7 mouse cellular contexts compared by ENCODE assay signal in the genomic region with DNA sequence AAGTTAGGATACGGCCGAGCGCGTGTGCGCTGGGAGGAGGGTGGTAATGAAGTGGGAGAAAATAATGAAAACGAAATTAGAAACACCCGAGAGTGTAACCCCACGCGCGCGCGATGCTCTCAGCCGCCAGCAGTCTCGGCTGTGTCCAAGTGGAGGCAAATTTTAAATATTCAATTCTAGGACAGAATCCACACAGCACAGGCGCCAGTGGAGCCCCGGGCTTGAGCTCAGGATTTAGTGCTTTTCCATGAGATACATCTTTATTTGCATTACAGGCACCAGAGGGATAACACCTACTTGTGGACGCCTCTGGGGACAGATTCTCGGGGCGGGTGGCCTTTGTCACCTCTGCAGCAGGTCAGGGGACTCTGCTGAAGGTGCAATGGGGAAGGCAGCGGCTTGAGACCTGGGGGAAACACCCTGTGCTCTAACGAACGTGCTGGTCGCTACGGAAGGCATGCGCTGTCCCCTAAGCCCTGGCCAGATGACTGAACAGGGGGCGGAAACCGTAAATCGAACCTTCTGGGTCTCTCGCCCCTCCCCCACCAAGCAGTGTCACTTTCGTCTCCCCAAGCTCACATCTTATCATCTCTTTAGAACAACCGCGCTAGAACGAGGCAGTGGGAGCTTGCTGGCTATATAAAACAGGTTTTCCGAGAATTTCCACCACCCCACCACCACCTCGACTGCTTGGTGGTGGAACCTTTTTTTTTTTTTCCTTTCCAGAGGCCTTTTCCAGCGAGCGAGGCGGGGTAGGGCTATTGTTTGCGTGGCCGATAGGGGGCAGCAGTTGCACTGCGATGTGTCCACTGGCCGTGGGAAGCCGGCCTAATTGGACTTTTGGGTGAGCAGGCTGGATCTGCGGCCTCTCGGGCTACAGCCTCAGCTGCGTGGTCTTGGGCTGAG.
DNase-seq lines count a peak whose midpoint lies in the region; ATAC-seq and TF ChIP-seq lines count a peak whose summit lies in the region.

No protein-coding gene starts in this region.

- peaks cover 7% of the 10 kb centered on the region; the same call in 1 of the 2 replicates for H3K27me3 ChIP-seq in embryonic facial prominence, embryonic 10.5 days (replicated peaks; ENCODE audit: low read depth, poor library complexity, severe bottlenecking)
- no peaks in the 10 kb centered on the region for H3K27me3 ChIP-seq in heart, adult 2 months (ENCODE audit: control insufficient read depth, insufficient read depth, low read length)
- no peaks in the 10 kb centered on the region for H3K27me3 ChIP-seq in kidney, adult 2 months (replicated peaks; ENCODE audit: control insufficient read depth, insufficient read depth, low read length)
- no peaks in the 10 kb centered on the region for H3K27me3 ChIP-seq in limb, embryonic 11.5 days (ENCODE audit: control insufficient read depth, insufficient read depth, low read length)
- peaks cover 11% of the 10 kb centered on the region for H3K27me3 ChIP-seq in midbrain, embryonic 13.5 days
- H3K27me3 ChIP-seq in small intestine, adult 2 months (ENCODE audit: control insufficient read depth, insufficient read depth, low read length), result no peaks in the 10 kb centered on the region; the same call in 1 of the 2 replicates

- TF ChIP-seq CTCF in heart, adult 2 months (IDR thresholded peaks at IDR 0.05), result peak; percentile 98
- TF ChIP-seq CTCF in kidney, adult 2 months (conservative IDR thresholded peaks at IDR 0.05; ENCODE audit: insufficient read depth, insufficient read length, low read depth, low read length), result peak; percentile 85
- TF ChIP-seq CTCF in small intestine, adult 2 months (IDR thresholded peaks at IDR 0.05; ENCODE audit: extremely low read depth, insufficient read length, insufficient replicate concordance, low read depth, low read length), result peak; percentile 88

- H3K9me3 ChIP-seq in embryonic facial prominence, embryonic 10.5 days, result no peaks in the 10 kb centered on the region
- H3K9me3 ChIP-seq in limb, embryonic 11.5 days (ENCODE audit: control insufficient read depth, low read length), result no peaks in the 10 kb centered on the region
- no peaks in the 10 kb centered on the region for H3K9me3 ChIP-seq in midbrain, embryonic 13.5 days

- H3K36me3 ChIP-seq in embryonic facial prominence, embryonic 10.5 days (replicated peaks), result no peaks in the 10 kb centered on the region
- no peaks in the 10 kb centered on the region for H3K36me3 ChIP-seq in heart, adult 2 months (ENCODE audit: control insufficient read depth, insufficient read depth, low read length)
- H3K36me3 ChIP-seq in kidney, adult 2 months (ENCODE audit: control insufficient read depth, insufficient read depth, low read length), result no peaks in the 10 kb centered on the region
- no peaks in the 10 kb centered on the region for H3K36me3 ChIP-seq in limb, embryonic 11.5 days (ENCODE audit: control insufficient read depth, insufficient read depth, low read length)
- no peaks in the 10 kb centered on the region for H3K36me3 ChIP-seq in midbrain, embryonic 13.5 days
- H3K36me3 ChIP-seq in small intestine, adult 2 months (ENCODE audit: control insufficient read depth, insufficient read depth, low read length), result no peaks in the 10 kb centered on the region

- peak overlapping the region; percentile 87 for H3K4me3 ChIP-seq in embryonic facial prominence, embryonic 10.5 days
- H3K4me3 ChIP-seq in heart, adult 2 months, result peak overlapping the region; percentile 90
- peak overlapping the region; percentile 59 for H3K4me3 ChIP-seq in kidney, adult 2 months (ENCODE audit: insufficient read depth, low read depth, low read length)
- peak overlapping the region; percentile 74 for H3K4me3 ChIP-seq in limb, embryonic 11.5 days (ENCODE audit: low read depth, low read length)
- peak overlapping the region; percentile 77 for H3K4me3 ChIP-seq in midbrain, embryonic 13.5 days (replicated peaks)
- peak overlapping the region; percentile 70 for H3K4me3 ChIP-seq in small intestine, adult 2 months (ENCODE audit: low read depth, low read length)

- TF ChIP-seq EP300 in heart, adult 2 months (IDR thresholded peaks at IDR 0.05; ENCODE audit: insufficient read depth, low read depth, low read length), result 0 out of 2 replicates have a peak, but pooled peaks have one; percentile 33

- DNase-seq in adrenal gland, postnatal 10 days, result peak; percentile 93
- peak; percentile 92 for DNase-seq in embryonic facial prominence, embryonic 10.5 days (ENCODE audit: low spot score)
- DNase-seq in heart, adult 2 months, result peak; percentile 88 to 90
- peak; percentile 90 for DNase-seq in kidney, adult 2 months
- peak; percentile 95 for DNase-seq in limb, embryonic 11.5 days (ENCODE audit: low spot score)

- H3K27ac ChIP-seq in embryonic facial prominence, embryonic 10.5 days (replicated peaks), result peak overlapping the region; percentile 95
- H3K27ac ChIP-seq in heart, adult 2 months, result peak overlapping the region; percentile 91
- no peak overlapping the region; the same call in 1 of the 2 replicates for H3K27ac ChIP-seq in kidney, adult 2 months (ENCODE audit: insufficient read depth, low read depth, low read length)
- no peak overlapping the region; the same call in 1 of the 2 replicates for H3K27ac ChIP-seq in limb, embryonic 11.5 days (replicated peaks; ENCODE audit: low read depth, low read length)
- peak overlapping the region; percentile 90 for H3K27ac ChIP-seq in midbrain, embryonic 13.5 days
- H3K27ac ChIP-seq in small intestine, adult 2 months (ENCODE audit: insufficient read depth, low read depth, low read length), result no peak overlapping the region; the same call in 1 of the 2 replicates

- 0 out of 2 replicates have a peak, but pooled peaks have one; percentile 34 for TF ChIP-seq POLR2A in heart, adult 2 months (IDR thresholded peaks at IDR 0.05; ENCODE audit: insufficient read depth, low read depth, low read length)
- TF ChIP-seq POLR2A in kidney, adult 2 months (IDR thresholded peaks at IDR 0.05; ENCODE audit: low read depth, low read length), result no peak
- TF ChIP-seq POLR2A in small intestine, adult 2 months (IDR thresholded peaks at IDR 0.05; ENCODE audit: low read depth, low read length), result 0 out of 2 replicates have a peak, but pooled peaks have one; percentile 31

- H3K79me2 ChIP-seq in heart, adult 2 months (replicated peaks; ENCODE audit: control insufficient read depth, insufficient read depth, low read length), result no peaks in the 10 kb centered on the region

- H3K4me2 ChIP-seq in limb, embryonic 11.5 days (ENCODE audit: low read depth, severe bottlenecking), result peak overlapping the region; percentile 95
- H3K4me2 ChIP-seq in midbrain, embryonic 13.5 days (replicated peaks), result peak overlapping the region; percentile 88

- peak; percentile 61; the same call in 1 of the 2 replicates for ATAC-seq in limb, embryonic 11.5 days (ENCODE audit: insufficient number of reproducible peaks, low FRiP score, low TSS enrichment, low read depth)
- peak; percentile 55 for ATAC-seq in midbrain, embryonic 13.5 days

- H3K9ac ChIP-seq in heart, adult 2 months (ENCODE audit: low read depth, low read length), result peak overlapping the region; percentile 74
- peak overlapping the region; percentile 83 for H3K9ac ChIP-seq in limb, embryonic 11.5 days (ENCODE audit: low read length)
- peak overlapping the region; percentile 90 for H3K9ac ChIP-seq in midbrain, embryonic 13.5 days (replicated peaks)

- H3K4me1 ChIP-seq in embryonic facial prominence, embryonic 10.5 days, result peaks cover 20% of the 10 kb centered on the region; the same call in 1 of the 2 replicates
- H3K4me1 ChIP-seq in heart, adult 2 months (ENCODE audit: control insufficient read depth, insufficient read depth, low read length), result no peaks in the 10 kb centered on the region
- no peaks in the 10 kb centered on the region for H3K4me1 ChIP-seq in kidney, adult 2 months (ENCODE audit: control insufficient read depth, insufficient read depth, low read length)
- H3K4me1 ChIP-seq in limb, embryonic 11.5 days (ENCODE audit: control insufficient read depth, insufficient read depth, low read length), result no peaks in the 10 kb centered on the region
- peaks cover 2% of the 10 kb centered on the region; the same call in 1 of the 2 replicates for H3K4me1 ChIP-seq in midbrain, embryonic 13.5 days (replicated peaks)
- peaks cover 3% of the 10 kb centered on the region for H3K4me1 ChIP-seq in small intestine, adult 2 months (ENCODE audit: control insufficient read depth, insufficient read depth, insufficient read length, low read length)

- intact Hi-C loops in heart, adult 2 months (cut with DNase I), result loop anchor here (1.0 to 10.0 kb wide), 6 partner anchors 97 to 274 kb away; partner anchors contain the start of gene Bbx

- WGBS in embryonic facial prominence, embryonic 10.5 days, result under 1% methylated on average over 46 of the region's 46 CpGs
- WGBS in heart, adult 2 months, result under 1% methylated on average over 46 of the region's 46 CpGs
- WGBS in kidney, adult 2 months, result under 1% methylated on average over 46 of the region's 46 CpGs
- WGBS in limb, embryonic 11.5 days, result under 1% methylated on average over 46 of the region's 46 CpGs
- WGBS in midbrain, embryonic 13.5 days, result under 1% methylated on average over 46 of the region's 46 CpGs
- WGBS in small intestine, adult 2 months, result under 1% methylated on average over 46 of the region's 46 CpGs

Comparison
In these comparisons a context has a peak if more than half of its experiments do, and no peak if none do; other contexts are left out.
1. H3K27ac ChIP-seq: peak in embryonic facial prominence, embryonic 10.5 days (single experiment), heart, adult 2 months (single experiment) and midbrain, embryonic 13.5 days (single experiment); none in kidney, adult 2 months (single experiment), limb, embryonic 11.5 days (single experiment) and small intestine, adult 2 months (single experiment).
2. Peak in every context shown above with its lines, with median percentiles within 50 percentile points of each other: DNase-seq, H3K4me3 ChIP-seq, H3K9ac ChIP-seq and CTCF ChIP-seq.